Mouse (Mus musculus) layer of hippocampus, adult 2 months (tissue): ENCODE data around the gene Hoxb6. TPM values are rescaled to one million over a fixed set of nuclear protein-coding genes. Genes with fewer than 3 reads are reported as not detected.

Experiments used
- DNase-seq, 2 experiments: peaks; one replicate each; pipeline ENCODE4 v3.0.0; 2022; ENCODE audit warnings: low spot score in 2 of 2
- H3K27ac ChIP-seq: fragments of 200-600 bp; 2 replicates; pipeline ENCODE4 v1.8.1; 2022
- H3K4me3 ChIP-seq: fragments of 200-600 bp; 2 replicates; pipeline ENCODE4 v1.8.1; 2022; ENCODE audit warnings: mild to moderate bottlenecking
- CTCF ChIP-seq: fragments of 200-600 bp; conservative IDR thresholded peaks from 2 replicates; pipeline ENCODE4 v1.8.1; 2022; ENCODE audit warnings: antibody characterized with exemption, mild to moderate bottlenecking, moderate library complexity
- total RNA-seq, 2 experiments: library from RNA; stranded (reverse); gene quantifications; 2 replicates each; pipeline ENCODE4 v1.2.3; 2021

The Hoxb6 gene
- total RNA-seq, 2 experiments from 2014 or later: not detected

DNA sequence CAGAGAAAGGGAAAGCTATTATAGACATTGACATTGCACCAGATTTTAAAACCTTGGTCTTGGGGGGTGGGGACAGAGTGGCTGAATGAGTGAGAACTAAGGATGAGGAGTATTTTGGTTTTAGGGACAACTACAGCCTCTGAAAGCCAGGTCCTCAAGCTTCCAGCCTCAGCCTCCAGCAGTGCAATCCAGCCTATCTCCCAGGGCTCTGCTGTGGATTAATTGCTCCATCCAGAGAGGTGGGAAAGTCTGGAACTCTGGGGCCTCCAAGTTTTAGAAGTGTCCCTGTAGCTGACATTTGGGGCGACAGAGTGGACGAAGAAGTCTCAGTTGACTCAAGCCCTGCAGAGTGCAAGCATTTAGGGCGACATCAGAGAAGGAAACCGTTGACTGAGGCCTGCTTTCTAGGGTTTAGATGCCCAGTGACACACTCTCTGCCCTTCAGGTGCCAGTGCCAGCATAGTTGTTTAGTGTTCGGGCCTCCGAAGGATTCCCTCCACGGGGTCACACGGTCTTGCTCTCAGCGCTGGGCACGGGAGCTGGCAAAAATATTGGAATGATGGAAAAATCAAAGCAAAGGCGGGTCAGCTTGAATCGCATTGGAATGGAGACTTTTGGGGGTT lies 21.6 kb downstream of the Hoxb6 start:
- Histone ChIP-seq H3K4me3 (no peak overlapping the region), H3K27ac (no peak overlapping the region)
- DNase-seq: no peak
- no peak for TF ChIP-seq CTCF

DNA sequence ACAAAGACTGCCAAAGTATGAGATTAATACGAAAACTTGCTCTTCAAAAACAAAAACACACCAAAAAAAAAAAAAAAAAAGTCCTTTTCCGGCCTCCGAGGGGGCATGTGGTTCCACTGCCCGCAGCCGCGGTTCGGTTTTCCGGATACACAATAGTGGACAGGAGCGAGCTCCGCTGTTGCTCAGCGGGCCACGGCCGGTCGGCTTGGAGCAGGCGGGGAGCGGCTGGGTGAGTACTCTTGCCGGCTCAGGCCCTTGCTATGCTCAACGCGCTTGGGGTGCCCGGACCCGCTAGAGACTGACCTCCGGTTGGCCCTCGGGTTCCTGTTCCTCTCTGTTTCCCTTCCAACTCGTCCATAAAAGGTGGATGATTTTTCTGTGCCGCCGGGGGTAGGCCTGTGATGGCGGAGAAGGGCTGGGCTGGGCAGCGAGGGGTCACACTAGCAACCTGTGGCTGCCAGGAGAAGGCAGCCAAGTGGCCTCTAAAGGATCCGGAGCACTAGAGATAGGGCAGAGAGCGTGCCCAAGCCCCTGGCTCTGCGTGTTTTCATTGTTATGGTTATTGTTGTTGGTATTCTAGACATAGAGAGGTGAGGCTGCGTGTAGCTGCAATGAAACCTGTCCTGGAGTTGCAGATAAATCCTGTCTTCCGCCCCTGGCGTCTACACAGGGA lies 22.5 kb downstream of the Hoxb6 start:
- Histone ChIP-seq H3K4me3 (no peak overlapping the region), H3K27ac (no peak overlapping the region)
- no peak for DNase-seq
- no peak for TF ChIP-seq CTCF

DNA sequence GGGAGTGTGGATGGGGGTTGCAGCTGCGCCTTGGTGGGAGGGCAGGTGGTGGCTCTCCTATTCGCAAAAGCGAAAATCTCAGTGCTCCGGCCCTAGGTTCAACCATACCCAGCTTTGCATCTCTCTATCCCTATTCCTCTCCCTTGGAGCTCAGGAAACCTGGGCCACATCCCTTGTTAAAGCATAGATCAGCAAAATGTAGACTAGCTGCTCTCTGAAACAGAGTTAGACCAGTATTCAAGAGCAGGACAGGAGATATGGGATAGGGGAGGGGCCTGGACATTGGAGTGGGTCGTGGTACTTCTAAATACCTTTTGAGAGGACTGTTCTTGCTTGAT lies 23.0 kb downstream of the Hoxb6 start:
- TF ChIP-seq CTCF: no peak
- no peak overlapping the region for H3K4me3 ChIP-seq
- DNase-seq: no peak
- no peak overlapping the region for H3K27ac ChIP-seq

DNA sequence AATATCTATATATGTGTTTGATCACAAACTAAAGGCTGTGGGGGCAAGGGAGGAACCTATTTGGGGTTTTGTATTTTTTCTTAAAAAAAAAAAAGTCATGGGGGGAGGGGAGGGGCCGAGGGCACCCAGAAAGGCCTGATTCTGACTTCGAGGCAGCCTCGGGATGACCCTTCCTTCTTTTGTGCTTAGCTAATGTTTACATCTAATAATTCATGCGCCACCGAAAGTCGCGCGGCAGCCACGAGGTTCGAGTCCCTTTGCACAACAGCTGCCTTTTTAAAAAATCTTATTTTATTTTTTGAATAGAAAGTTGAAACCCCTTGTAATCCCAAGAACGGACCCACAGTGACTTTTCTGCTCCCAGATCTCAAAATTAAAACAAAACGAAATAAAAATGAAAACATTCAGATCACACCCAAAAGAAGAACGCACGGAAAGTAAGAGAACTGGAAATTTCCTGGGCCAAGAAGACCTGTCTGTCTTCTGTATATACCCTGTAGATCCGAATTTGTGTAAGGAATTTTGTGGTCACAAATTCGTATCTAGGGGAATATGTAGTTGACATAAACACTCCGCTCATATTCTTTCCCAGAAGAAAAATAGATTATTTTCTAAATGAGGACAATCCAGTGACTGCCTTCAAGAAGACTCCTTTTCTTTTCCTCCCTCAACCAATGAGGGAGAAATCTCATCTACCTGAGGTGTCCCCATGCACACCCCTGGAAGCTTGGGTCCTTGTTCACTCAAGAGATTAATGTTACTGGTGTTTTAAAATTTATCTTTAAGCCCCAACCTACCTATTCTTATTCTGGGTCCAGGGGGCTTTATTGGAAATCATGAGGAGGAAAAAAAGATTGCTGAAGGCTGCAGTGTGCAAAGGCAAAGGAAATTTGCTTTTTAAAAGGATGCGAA lies 24.7 kb downstream of the Hoxb6 start:
- H3K27ac ChIP-seq: no peak overlapping the region
- no peak for TF ChIP-seq CTCF
- no peak overlapping the region for H3K4me3 ChIP-seq
- DNase-seq: no peak

DNA sequence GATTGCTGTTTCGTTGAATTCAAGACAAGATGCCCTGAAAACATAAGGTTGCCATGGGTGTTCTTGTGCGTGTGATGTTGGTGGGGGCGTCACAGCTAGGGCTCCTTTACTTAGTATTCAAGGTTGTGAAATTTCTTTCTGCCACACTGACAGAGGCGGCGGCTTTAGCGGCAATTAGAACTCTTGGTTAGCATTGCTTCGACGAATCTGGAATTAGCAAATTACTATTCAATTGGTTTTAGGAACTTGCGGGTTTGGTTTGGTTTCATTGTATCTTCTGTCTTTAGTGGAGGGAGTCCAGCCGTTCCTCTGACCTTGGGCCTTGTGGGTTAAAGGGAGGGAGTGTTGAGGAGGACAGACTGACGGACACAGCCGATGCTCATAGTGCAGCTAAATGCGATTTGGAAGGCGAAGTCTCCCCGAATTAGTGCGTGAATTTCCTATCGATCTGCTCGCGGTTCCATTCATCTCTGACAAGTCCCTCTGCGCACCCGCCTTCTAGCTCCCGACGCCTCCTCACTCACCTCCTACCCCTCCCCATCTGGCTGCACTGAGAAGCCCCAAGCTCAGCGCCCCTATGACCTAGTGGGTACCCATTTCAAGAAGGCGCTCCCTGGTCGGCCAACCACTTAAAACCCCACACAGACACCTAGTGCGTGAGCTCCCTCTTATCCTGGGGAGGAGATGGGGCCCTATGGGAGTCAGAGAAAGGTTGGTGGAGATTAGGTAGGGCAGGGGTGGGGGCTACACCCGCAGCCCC lies 25.5 kb downstream of the Hoxb6 start, which contains the start of gene Hoxb4:
Gene Hoxb4, plus strand, starts transcription at position 660 of the 760 bp plus-strand sequence.
- DNase-seq: no peak
- Histone ChIP-seq H3K4me3 (no peak within 1 kb of the TSS), H3K27ac (no peak within 1 kb of the TSS)
- no peak for TF ChIP-seq CTCF

DNA sequence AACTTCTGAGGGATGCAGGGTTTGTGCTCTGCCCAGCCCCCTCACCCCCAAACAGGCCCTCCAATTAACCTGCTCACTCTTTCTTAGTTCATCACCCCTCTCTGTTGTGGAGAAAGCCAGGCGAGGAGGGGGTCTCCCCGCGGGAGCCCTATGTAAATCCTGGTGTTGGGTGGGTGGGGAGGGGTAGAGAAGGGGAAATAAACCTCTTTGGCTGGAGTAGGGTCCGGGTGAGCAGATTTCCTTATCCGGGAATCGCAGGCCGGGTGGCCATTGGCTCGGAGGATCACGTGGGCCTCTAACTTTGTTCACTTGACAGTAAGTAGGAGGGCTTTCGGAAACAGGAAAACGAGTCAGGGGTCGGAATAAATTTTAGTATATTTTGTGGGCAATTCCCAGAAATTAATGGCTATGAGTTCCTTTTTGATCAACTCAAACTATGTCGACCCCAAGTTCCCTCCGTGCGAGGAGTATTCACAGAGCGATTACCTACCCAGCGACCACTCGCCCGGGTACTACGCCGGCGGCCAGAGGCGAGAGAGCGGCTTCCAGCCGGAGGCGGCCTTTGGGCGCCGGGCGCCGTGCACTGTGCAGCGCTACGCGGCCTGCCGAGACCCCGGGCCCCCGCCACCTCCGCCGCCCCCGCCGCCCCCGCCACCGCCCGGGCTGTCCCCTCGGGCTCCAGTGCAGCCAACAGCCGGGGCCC lies 26.2 kb downstream of the Hoxb6 start:
- H3K27ac ChIP-seq: no peak overlapping the region
- no peak for TF ChIP-seq CTCF
- H3K4me3 ChIP-seq: no peak overlapping the region
- no peak for DNase-seq

DNA sequence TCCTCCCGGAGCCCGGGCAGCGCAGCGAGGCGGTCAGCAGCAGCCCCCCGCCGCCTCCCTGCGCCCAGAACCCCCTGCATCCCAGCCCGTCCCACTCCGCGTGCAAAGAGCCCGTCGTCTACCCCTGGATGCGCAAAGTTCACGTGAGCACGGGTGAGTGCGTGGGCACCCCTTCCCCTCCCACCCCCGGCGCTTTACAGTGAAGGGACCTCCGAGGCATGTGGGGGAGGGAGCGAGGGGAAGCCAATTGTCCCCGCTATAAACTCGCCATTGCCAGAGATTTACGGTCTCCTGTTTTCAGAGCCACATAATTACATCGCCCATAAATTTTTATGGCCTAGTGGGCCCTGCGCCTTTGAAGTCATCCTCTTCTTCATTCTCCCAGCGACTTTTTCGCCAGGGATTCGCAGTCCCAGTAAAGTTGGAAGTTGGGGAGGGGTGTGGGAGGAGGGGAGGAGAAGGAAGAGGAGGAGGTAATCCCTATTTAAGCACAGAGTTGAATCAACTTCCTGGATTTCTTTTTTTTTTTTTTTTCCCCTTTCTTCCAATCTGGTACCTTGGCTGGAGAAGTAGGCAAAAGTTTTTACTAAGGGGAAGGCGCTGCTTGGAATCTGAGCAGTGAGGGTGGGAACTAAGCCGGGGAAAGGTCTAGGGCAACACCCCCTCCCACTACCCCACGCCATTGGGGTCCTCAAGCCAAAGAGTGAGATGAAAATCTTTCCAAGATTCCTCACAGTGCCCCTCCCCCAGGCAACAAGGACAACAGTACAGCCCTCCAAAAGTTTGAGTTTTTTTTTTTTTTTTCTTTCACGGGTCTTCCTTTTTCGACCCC lies 27.0 kb downstream of the Hoxb6 start:
- no peak for TF ChIP-seq CTCF
- Histone ChIP-seq H3K4me3 (no peak overlapping the region), H3K27ac (no peak overlapping the region)
- DNase-seq: no peak

DNA sequence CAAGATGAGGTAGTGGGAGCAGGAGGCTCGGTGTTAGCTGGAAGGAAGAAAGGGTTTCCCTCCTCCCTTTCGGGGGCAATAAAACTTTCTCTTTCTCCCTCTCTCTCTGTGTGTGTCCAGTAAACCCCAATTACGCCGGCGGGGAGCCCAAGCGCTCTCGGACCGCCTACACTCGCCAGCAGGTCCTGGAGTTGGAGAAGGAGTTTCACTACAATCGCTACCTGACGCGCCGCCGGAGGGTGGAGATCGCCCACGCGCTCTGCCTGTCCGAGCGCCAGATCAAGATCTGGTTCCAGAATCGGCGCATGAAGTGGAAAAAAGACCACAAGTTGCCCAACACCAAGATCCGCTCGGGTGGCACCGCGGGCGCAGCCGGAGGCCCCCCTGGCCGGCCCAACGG lies 27.6 kb downstream of the Hoxb6 start:
- H3K27ac ChIP-seq: no peak overlapping the region

GRCm38 (mm10) chr11:96320688-96321087 lies 28.4 kb downstream of the Hoxb6 start:
- no peak for DNase-seq
- no peak for TF ChIP-seq CTCF
- Histone ChIP-seq H3K27ac (no peak overlapping the region), H3K4me3 (no peak overlapping the region)

More for the DNA sequence above, 27.6 kb downstream of the Hoxb6 start:
- no peak for DNase-seq
- H3K4me3 ChIP-seq: no peak overlapping the region
- TF ChIP-seq CTCF: no peak

DNA sequence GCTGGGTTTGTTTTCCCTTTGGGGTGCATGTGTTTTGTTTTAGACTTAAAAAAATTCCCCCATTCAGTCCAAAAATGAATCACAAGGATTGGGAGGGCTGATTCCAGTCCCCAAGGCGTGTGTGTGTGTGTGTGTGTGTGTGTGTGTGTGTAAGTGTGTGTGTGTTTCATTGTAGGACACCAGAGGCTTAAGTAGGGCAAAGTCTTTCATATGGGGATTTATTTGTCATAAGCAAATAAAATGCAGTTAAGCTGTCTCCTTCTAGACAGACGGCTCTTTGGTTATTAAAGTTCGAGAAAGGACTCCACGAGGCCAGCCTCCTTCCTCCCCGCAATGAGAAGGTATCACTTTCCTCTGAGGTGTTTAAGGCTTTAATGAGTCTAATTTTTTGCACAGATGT lies 29.6 kb downstream of the Hoxb6 start:
- no peak overlapping the region for H3K27ac ChIP-seq
- no peak overlapping the region for H3K4me3 ChIP-seq
- DNase-seq: no peak
- no peak for TF ChIP-seq CTCF

DNA sequence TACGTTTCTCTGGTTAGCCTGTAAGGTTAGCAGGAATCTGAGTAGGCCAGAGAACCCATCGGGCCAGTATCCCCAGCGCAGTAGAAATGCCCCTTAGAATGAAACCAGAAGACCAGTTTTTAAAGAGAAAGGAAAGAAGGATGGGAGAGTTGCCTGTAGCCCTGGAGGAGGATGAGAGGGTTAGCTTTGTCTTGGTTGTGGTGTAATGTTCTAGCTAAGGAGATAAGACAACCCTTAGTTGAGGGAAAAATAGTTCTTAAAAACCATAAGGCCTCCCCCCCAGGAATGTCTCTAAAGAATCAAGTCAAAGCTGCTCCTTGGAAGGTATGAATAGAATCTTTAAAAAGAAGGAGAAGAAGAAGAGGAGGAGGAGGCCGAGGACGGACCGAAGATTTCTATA lies 30.5 kb downstream of the Hoxb6 start:
- no peak for DNase-seq
- TF ChIP-seq CTCF: no peak
- Histone ChIP-seq H3K27ac (no peak overlapping the region), H3K4me3 (no peak overlapping the region)
